Mouse (Mus musculus): ENCODE results near the gene Me1.

DNA sequence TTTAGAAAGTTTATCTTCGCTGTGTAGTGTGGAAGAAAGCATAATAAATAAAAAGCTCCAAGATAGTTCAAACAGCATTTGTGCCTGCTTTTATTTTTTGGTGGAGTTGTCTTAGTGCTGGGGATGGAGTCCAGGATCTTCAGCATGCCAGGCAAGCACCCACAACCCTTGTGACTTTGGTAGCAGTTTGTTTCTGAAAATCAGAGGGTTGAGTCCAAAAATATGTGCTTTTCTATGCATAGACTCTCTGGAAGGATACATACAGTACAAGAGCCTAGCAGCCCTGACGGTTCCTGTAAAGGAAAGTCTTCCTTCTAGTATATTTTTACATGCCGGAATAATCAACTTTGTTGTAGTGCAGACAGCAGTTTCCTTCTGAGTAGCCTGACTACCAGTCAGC is 145.0 kb downstream of the Me1 start:
- no peak for TF ChIP-seq SRF (IDR thresholded peaks at IDR 0.05; ENCODE audit: control insufficient read depth, insufficient read length, low read depth)
- no peak for TF ChIP-seq POLR2A (IDR thresholded peaks at IDR 0.05; ENCODE audit: insufficient read length, low read depth)
- no peak for TF ChIP-seq POLR2AphosphoS2 (IDR thresholded peaks at IDR 0.05; ENCODE audit: insufficient read length, low read depth)

Data from myocyte (in vitro differentiated cells).